Mouse (Mus musculus): ENCODE results near the gene Gpa33. TPM values are rescaled to one million over a fixed set of nuclear protein-coding genes. Genes with fewer than 3 reads are reported as not detected.

Gene Gpa33
- total and polyA plus RNA-seq, 2 experiments from 2014 or later, result 0.07 to 0.65 TPM

DNA sequence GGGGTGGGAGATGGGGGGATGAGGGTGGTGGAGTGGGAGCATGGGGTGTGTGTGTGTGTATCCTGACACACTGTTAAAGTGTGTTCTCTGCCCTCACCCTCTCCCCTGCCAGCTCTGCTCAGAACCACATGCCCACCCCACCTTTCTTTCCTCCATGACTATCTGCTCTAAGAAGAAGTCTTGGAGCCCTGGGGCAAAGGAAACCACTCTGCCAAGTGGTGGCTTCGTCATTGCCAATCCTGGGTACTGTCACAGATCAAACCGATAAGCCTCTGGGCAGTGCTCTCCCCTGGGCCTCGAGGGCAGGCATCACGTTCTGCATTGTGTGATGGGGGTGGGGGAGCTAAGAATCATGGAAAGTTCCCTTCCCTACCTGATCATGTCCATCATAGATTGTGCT is 2.3 kb downstream of the Gpa33 start:
- Histone ChIP-seq H3K4me3 (ENCODE audit: low read depth, low read length) (no peak overlapping the region), H3K27ac (ENCODE audit: low read depth) (no peak overlapping the region), H3K9ac (replicated peaks; ENCODE audit: low read depth, low read length) (no peak overlapping the region), H3K27me3 (ENCODE audit: control insufficient read depth, insufficient read depth, low read length) (no peaks in the 10 kb centered on the region), H3K4me1 (ENCODE audit: control insufficient read depth, insufficient read depth) (peaks cover 21% of the 10 kb centered on the region), H3K4me2 (ENCODE audit: low read depth, low read length) (no peak overlapping the region), H3K9me3 (replicated peaks; ENCODE audit: control insufficient read depth, low read length) (no peaks in the 10 kb centered on the region), H3K36me3 (replicated peaks; ENCODE audit: control insufficient read depth, insufficient read depth, low read length) (no peaks in the 10 kb centered on the region)
- TF ChIP-seq CTCF (IDR thresholded peaks at IDR 0.05; ENCODE audit: low read depth), result no peak
- TF ChIP-seq EP300 (IDR thresholded peaks at IDR 0.05; ENCODE audit: low read depth), result no peak
- 43% methylated on average over 4 of the region's 4 CpGs for WGBS
- DNase-seq (ENCODE audit: low spot score) (no peak), ATAC-seq (ENCODE audit: insufficient read depth, low read depth) (no peak)

DNA sequence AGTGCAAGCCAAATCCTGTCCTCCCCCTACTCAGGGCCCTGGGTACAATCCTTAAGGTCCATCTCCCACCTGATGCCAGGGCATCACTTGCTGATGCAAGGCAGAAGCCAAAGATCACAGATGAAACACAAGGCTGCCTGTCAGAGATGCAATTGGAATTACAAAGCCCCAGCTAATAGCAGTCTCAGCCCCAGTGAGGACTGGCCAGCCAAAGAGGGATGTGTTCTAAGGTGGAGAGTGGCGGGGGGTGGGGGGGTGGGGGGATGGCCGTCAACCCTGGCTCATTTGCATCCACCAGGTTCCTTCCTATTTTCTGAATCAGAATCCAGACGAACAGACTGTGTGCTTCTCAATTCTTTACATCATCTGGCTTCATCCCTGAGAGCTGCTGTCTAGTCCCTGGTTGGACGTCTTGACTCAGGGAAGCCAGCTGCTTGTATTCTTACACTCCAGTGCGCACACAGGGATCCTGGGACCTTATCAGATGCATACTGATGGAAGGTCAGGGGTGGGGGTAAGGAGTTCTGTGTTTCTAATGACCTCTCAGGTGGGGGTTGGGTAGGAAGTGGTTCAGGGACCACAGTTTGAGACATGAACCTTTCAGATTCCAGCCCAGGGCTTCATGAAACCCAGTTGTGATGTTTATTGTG is 5.2 kb downstream of the Gpa33 start:
- H3K9me3 ChIP-seq (replicated peaks; ENCODE audit: control insufficient read depth, low read length), result no peaks in the 10 kb centered on the region
- no peaks in the 10 kb centered on the region for H3K36me3 ChIP-seq (replicated peaks; ENCODE audit: control insufficient read depth, insufficient read depth, low read length)
- no peak overlapping the region for H3K4me3 ChIP-seq (ENCODE audit: low read depth, low read length)
- no peak overlapping the region for H3K9ac ChIP-seq (replicated peaks; ENCODE audit: low read depth, low read length)
- no peak for TF ChIP-seq CTCF (IDR thresholded peaks at IDR 0.05; ENCODE audit: low read depth)
- TF ChIP-seq EP300 (IDR thresholded peaks at IDR 0.05; ENCODE audit: low read depth), result no peak
- 50% methylated on average over 5 of the region's 5 CpGs for WGBS
- H3K4me1 ChIP-seq (ENCODE audit: control insufficient read depth, insufficient read depth), result peaks cover 19% of the 10 kb centered on the region
- no peak overlapping the region for H3K4me2 ChIP-seq (ENCODE audit: low read depth, low read length)
- no peak for ATAC-seq (ENCODE audit: insufficient read depth, low read depth)
- no peaks in the 10 kb centered on the region for H3K27me3 ChIP-seq (ENCODE audit: control insufficient read depth, insufficient read depth, low read length)
- no peak overlapping the region for H3K27ac ChIP-seq (ENCODE audit: low read depth)
- no peak for DNase-seq (ENCODE audit: low spot score)

DNA sequence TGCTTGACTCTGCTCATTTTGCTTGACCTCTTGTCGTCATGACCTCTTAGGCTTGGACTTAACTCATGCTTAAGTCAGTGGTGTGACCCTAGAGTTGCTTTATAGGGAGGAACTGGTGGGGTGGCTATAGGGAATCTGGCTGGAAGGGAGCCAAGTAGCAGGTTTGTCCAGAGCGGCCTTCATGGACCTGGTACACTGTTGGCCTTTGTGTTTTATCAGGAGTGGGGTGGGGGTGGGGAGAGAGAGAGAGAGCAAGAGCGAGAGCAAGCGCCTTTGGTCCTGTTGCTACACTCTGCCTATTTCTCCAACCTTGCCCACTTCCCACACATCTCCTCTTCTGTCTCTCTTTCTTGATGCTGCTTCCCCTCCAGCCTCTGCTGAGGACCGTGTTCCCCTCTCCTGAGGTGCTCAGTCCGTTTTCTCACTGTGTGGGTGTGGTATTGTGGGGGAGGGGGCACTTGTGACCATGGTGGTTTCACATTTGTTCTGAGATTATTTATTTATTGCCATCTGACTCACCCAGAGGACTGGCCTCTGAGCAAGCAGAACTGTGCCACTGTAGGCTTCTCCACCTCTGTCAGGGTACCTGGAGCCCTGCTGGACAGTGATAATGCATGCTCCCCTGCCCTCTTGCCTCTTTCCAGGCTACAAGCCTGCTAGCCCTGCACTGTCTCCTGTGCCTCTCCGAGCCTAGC is 7.4 kb downstream of the Gpa33 start:
- H3K4me2 ChIP-seq (ENCODE audit: low read depth, low read length), result no peak overlapping the region
- no peak overlapping the region for H3K9ac ChIP-seq (replicated peaks; ENCODE audit: low read depth, low read length)
- WGBS, result 40% methylated on average over 7 of the region's 7 CpGs
- no peak overlapping the region for H3K4me3 ChIP-seq (ENCODE audit: low read depth, low read length)
- no peak overlapping the region for H3K27ac ChIP-seq (ENCODE audit: low read depth)
- H3K4me1 ChIP-seq (ENCODE audit: control insufficient read depth, insufficient read depth), result peaks cover 7% of the 10 kb centered on the region
- H3K36me3 ChIP-seq (replicated peaks; ENCODE audit: control insufficient read depth, insufficient read depth, low read length), result no peaks in the 10 kb centered on the region
- no peak for TF ChIP-seq CTCF (IDR thresholded peaks at IDR 0.05; ENCODE audit: low read depth)
- H3K9me3 ChIP-seq (replicated peaks; ENCODE audit: control insufficient read depth, low read length), result no peaks in the 10 kb centered on the region
- DNase-seq (ENCODE audit: low spot score), result peak; percentile 11
- H3K27me3 ChIP-seq (ENCODE audit: control insufficient read depth, insufficient read depth, low read length), result no peaks in the 10 kb centered on the region
- ATAC-seq (ENCODE audit: insufficient read depth, low read depth), result peak; percentile 40

DNA sequence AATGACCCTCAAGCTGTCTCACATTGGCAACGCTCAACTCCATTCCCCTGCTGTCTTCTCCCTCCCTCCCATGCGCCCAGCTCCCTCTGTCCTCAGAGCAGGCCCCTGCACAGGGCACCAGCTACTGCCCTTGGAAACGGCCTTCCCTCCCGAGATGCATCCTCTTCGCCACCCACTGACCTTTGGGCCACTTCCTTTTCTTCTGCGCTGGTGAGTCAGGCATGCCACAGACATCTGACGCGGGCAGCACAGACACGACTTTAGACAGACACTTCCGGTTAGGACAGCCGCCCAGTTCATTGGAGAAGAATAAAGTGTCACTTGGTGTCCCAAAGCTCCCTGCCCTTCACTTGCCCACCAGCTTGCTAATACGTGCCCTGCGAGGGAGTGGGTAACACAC is 8.1 kb downstream of the Gpa33 start:
- ATAC-seq (ENCODE audit: insufficient read depth, low read depth) (peak; percentile 50), DNase-seq (ENCODE audit: low spot score) (peak; percentile 5)
- H3K4me2 ChIP-seq (ENCODE audit: low read depth, low read length), result no peak overlapping the region
- no peaks in the 10 kb centered on the region for H3K9me3 ChIP-seq (replicated peaks; ENCODE audit: control insufficient read depth, low read length)
- H3K36me3 ChIP-seq (replicated peaks; ENCODE audit: control insufficient read depth, insufficient read depth, low read length), result no peaks in the 10 kb centered on the region
- no peak overlapping the region for H3K27ac ChIP-seq (ENCODE audit: low read depth)
- no peak overlapping the region for H3K4me3 ChIP-seq (ENCODE audit: low read depth, low read length)
- TF ChIP-seq CTCF (IDR thresholded peaks at IDR 0.05; ENCODE audit: low read depth), result no peak
- no peak for TF ChIP-seq EP300 (IDR thresholded peaks at IDR 0.05; ENCODE audit: low read depth)
- WGBS, result 39% methylated on average over 13 of the region's 13 CpGs
- H3K9ac ChIP-seq (replicated peaks; ENCODE audit: low read depth, low read length), result no peak overlapping the region
- peaks cover 7% of the 10 kb centered on the region for H3K4me1 ChIP-seq (ENCODE audit: control insufficient read depth, insufficient read depth)
- H3K27me3 ChIP-seq (ENCODE audit: control insufficient read depth, insufficient read depth, low read length), result no peaks in the 10 kb centered on the region

DNA sequence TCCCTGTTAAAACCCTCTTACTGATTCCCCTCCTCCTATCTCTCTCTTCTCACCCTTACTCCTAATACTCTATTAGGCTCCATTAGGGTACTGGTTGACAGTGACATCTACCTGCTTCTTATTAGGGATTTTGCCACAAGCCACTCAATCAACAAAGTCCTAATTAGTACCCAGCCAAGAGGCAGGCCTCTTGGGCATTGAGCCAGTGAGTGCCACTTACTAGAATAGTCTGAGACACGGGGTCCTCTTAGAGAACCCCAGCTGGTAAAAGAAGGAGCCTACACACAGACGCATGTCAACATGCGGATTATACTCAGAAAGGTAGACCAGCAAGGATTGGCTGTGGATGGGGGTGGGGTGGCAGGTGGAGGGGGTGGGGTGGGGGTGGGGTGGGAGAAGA is 9.1 kb downstream of the Gpa33 start:
- WGBS, result 76% methylated on average over 3 of the region's 3 CpGs
- H3K4me3 ChIP-seq (ENCODE audit: low read depth, low read length), result no peak overlapping the region

More for the DNA sequence above, 9.1 kb downstream of the Gpa33 start:
- H3K36me3 ChIP-seq (replicated peaks; ENCODE audit: control insufficient read depth, insufficient read depth, low read length), result no peaks in the 10 kb centered on the region
- H3K9me3 ChIP-seq (replicated peaks; ENCODE audit: control insufficient read depth, low read length), result no peaks in the 10 kb centered on the region
- no peak for TF ChIP-seq CTCF (IDR thresholded peaks at IDR 0.05; ENCODE audit: low read depth)
- no peak for TF ChIP-seq EP300 (IDR thresholded peaks at IDR 0.05; ENCODE audit: low read depth)
- H3K4me2 ChIP-seq (ENCODE audit: low read depth, low read length), result no peak overlapping the region
- no peak overlapping the region for H3K9ac ChIP-seq (replicated peaks; ENCODE audit: low read depth, low read length)
- no peak for ATAC-seq (ENCODE audit: insufficient read depth, low read depth)
- H3K27me3 ChIP-seq (ENCODE audit: control insufficient read depth, insufficient read depth, low read length), result no peaks in the 10 kb centered on the region
- peaks cover 7% of the 10 kb centered on the region for H3K4me1 ChIP-seq (ENCODE audit: control insufficient read depth, insufficient read depth)
- DNase-seq (ENCODE audit: low spot score), result peak; percentile 4
- no peak overlapping the region for H3K27ac ChIP-seq (ENCODE audit: low read depth)
